Mouse (Mus musculus) 3134 (cell line): Measurements from ENCODE around the gene D030056L22Rik.
A peak's percentile ranks its signal among the peaks of the same experiment; 100 is the strongest.

Source experiments
- DNase-seq: peaks from one replicate; pipeline ENCODE4 v3.0.0-alpha.2; 2011; ENCODE audit warnings: low spot score; ENCODE audit not compliant: insufficient read length; ENCODE audit errors: extremely low read depth

Gene D030056L22Rik

DNA sequence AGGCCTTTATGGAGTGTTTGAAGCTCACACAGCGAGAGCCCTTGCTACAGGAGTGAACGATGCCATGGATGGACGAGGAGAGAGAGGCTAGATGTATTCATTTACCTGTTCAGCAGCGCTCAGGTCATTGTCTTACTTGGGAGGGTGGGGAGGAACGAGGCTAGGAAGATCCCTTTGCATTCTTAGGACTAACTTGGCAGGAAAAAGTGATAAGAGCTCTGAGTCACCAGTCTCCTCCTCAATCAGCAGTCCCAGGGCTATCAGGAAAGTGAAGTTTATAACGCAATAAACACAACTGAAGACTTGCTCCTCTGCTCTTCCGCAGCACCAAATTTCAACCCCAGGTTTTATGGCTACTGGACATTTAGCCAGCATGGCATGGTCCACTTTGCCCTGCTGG is 17.3 kb downstream of the D030056L22Rik start:
- no peak for DNase-seq

DNA sequence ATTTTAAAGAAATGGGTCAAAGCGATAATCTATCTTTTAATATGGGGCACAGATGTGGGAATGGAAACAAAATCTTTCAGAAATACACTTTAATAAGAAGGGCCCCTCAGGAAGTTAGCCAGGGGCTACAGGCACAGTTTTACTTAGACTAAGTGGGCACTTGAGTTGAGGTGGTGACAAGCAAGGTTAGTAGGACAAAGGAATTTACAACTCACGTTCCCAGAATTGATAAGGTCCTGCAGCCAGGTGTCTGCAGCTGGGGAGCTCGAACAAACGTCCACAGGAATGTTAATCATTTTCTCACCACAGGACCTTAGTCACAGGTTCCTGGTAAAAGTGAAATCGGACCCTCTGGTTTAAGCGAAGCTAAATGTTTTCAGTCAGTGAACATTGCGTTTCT is 18.1 kb downstream of the D030056L22Rik start:
- no peak for DNase-seq

DNA sequence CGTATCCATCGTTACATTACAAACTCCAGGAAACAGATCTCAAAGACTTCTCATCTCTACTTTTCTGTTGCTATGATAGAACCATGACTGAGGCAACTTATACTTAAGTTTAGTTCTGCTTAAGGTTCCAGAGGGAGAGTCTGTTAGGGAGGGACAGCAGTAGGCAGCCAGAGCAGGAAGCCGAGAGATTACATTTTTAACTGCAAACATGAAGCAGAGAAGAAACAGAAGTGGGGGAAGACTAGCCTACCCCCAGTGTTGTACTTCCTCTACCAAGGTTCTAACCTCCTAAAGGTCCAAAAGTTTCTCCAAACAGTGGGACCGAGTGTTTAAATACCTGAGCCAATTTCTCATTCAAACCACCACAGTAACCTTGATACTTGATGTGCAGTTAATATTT is 22.9 kb downstream of the D030056L22Rik start:
- DNase-seq: no peak

DNA sequence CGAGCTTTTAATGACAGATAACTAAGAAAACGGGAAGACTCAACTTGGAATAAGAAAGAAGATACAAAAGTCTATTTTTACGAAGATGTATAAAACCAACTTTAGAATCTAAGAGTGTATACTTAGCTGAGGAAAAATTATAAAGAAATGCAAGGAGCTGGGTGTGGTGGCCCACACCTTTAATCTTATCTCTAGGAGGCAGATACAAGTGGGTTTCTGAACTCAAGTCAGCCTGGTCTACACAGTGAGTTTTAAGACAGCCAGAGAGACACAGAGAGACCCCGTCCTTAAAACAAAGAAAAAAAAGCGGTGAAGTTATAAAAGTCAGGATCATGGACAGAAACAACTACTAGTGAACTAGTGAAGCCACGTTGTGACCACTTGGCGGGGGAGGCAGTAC is 26.2 kb downstream of the D030056L22Rik start:
- DNase-seq: no peak

DNA sequence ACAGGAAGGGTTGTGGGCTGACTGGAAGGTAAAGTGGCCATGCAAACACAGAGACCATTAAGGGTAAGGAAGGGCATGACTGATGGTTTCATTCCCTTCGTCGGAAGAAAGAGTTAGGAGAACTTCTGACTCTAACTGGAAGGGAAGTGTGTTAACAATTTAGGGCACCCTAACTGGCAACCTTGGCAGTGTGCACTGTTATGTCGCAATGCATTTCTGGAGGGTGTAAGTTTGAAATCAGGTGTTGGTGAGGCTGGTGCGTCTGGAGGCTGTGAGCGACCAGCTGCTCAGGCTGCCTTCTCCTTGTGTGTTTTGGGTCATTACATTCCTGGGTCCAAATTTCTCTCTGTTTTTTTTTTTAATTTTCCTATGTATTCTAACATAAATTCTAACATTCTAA is 31.0 kb downstream of the D030056L22Rik start:
- DNase-seq: no peak

DNA sequence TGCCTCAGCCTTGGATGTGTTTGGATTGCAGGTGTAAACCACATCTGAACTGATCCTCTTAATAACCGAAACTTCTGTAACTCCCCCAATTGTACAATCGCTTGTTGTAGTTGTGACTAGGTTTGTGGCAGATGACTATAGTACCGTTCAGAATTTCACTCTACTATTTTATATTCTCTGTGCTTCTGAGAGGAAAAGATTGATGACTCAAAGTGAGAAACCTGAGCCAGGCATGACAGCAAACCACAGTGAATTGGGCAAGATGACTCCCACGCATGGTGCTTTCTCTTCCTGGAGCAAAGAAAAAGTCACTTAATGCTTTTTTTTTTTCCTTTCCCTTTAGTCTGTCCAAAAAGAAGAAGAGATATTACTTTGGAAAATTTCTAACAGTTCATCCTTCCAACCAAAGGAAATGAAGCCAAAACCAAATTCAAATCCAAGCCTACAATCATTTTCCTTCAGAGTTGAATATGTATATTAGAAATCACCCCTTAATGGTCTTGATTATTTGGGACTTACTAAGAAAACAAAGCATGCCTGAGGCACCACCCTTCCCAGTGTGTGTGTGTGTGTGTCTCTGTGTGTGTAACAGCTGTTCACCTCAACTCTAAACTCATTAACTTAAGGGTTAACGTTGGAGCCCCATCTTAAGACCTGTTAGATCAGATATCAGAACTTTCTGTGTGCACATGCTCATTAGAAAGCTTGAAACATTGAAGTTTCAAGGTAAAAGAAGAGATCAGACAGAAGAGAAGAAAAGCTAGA is 33.8 kb downstream of the D030056L22Rik start:
- peak; percentile 55 for DNase-seq

DNA sequence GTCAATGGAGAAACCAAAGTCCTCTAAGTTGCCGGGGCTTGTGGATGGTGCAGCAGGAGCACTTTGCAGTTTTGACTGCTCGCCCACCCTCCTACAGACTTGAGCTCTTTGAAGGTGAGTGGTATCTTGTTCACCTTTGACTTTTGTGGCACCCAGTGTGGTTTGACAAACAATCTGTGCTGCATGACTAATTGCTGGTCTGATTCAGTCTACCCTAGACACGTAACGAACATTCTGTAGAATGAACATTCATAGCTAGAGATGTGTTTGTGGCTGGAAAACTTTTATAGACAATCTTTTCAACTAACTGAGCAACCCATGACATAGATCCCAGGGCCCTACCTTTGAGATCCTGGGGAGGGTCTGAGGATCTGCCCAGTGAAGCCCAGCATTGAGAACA is 34.4 kb downstream of the D030056L22Rik start:
- DNase-seq: peak; percentile 23

DNA sequence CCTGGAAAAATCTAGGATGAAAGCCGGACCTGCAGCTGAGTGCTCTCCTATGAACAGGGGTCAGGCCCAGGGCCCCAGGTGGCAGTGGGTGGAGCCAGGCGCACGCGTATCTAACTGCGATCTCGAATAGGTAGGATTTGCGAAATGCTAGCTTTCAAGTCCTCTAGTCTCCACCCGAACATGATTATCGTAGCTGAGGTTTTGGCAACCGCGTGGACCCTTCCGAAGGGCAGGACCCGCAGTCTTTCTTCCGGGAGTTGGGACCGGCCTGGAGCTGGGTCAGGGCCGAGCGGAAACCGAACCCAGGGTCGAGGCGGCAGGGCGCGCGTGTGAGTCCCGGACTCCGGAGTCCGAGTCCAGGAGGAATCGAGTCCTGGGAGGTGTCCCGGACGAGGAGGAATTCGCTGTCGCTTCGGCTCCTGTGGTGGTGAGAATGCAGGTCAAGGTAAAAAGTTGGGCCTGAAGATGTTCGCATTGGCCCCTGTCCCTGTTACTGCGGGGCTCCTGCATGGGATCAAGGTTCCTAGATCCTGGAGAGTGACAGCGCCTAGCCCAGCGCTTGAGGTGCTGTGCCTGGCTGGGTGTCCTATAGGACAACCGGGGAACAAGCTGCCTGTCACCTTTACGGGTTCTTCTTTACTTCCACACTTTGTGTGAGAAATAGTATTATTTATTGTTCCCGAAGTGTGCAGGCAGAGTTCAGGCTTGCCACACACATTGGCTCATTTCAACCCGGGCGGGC is 36.8 kb downstream of the D030056L22Rik start, which contains the start of gene Trpm6:
TSS of gene Trpm6 (plus strand) at position 386 of the 742 bp plus-strand sequence.
- no peak for DNase-seq

DNA sequence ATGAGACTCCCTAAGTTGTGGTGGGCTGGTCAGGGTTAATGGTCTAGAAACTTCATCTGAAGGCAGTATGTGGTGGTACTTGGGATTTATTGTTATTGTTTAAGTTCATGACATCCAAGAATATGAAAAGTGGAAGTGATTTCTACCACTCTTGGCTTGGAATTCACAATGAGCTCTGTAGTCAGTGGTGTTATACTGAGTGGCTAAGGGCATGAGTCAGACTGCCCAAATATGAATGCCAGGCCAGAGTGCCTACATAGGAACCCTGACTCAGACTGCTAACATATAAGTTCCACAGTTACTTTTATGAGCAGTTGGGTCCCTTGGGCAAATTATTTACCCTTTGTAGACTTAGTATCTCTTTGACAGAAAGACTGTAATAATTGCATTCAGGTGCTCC is 44.2 kb downstream of the D030056L22Rik start:
- DNase-seq: peak; percentile 42

DNA sequence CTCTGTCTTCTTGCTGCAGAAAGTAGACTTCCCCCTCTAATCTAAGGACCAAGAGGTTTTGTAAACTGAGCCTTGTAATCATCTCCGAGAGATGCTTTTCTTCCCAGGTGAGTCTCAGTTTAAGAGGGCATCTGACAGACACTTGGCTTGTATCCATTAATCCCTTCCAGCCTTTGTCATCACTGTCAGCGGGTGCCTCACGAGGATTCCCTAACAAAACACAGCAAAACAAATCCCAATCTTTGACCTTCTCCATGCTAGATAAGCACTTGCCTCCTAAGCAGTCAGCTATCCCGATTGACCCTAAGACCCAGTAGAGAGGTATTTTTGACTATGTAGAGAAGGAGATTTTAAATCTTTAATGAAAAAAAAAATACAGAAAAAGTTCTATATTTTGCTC is 44.7 kb downstream of the D030056L22Rik start:
- no peak for DNase-seq

DNA sequence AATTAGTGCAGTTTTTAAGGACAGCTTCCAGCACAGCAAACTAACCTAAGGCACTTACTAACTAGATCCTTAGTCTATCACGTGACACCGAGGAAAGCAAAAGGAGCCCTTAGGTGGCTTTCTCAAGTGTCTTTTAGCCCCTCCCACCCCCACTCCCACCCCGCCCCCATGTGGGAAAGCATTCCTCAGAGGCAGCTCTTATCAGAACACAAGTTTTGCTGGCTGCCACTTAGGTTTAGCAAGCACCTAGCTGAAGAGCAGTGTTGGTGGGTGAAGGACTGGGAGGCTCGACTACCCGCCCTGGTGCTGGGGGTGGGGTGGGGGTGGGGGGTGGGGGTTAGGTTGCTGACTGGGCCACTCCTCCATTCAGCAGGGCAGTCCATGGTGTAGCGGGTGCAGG is 45.3 kb downstream of the D030056L22Rik start:
- peak; percentile 52 for DNase-seq

DNA sequence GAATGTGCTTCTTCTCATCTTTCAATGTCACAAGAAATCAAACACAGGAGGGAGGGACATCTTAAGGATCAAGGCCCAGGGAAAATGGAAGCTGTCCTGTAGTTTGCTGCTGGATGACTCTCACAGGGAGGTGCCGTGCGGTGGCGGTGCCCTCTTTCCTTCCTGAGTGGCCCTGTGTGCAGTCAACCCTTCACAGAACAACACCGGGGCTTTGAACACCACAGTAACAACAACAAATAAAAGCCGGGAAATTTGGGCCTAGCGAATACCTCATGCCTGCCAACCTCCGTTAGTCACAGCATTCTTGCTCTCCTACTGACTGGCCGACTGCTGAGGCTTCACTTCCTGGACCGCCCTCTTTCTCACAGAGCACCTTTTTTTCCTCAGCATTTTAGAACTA is 45.9 kb downstream of the D030056L22Rik start:
- peak; percentile 79 for DNase-seq

DNA sequence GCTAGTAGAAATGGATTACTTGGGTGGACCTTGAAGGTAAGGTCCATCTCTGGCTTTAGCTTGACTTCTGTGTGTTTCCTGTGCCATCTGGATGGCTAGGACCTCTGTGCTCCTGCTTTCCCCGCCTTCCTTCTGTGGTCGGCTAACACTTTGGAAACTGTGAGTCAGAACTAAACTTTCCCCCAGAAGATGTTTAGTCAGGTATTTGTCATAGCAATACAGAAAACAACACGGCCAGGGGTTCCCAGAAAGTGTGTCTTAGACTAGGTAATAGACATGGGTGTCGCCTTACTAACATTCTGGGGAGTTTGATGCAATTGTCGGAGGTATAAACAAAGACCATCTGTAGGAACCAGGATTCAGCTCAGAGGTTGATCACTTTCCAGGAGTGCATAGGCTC is 53.4 kb downstream of the D030056L22Rik start:
- peak; percentile 76 for DNase-seq
